Mouse (Mus musculus): ENCODE data around the gene Tmem135.

GRCm38 (mm10) chr7:89115633-89116032 lies 288.4 kb downstream of the Tmem135 start:
- no peak for TF ChIP-seq CTCF (IDR thresholded peaks at IDR 0.05; ENCODE audit: borderline replicate concordance, control insufficient read depth, extremely low read depth, insufficient read depth, low read length, poor library complexity)
- no peak for TF ChIP-seq POLR2A (IDR thresholded peaks at IDR 0.05; ENCODE audit: control insufficient read depth, extremely low read depth, insufficient read depth, low read length, poor library complexity)
